26 mouse cellular contexts compared by ENCODE assay signal in the genomic region with DNA sequence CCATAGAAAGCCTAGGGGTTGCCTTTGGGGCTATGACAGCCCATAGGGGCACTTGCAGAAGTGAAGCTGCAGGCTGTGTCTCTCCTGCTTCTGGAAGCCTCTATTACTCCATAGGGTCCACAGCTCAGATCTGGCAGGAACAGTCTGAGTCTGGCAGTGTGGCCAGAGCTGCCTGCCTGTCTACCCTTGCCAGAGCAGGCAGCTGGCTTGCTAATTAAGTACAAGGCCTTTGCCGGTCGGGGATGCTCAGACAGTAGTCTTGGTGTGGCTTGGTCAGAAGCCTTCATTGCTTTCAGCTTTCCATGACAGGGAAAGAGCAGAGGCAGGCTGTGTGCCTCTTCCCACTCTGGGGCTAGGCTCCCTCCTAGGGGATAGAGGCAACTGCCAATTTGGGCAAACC. TPM values are rescaled to one million over a fixed set of nuclear protein-coding genes. Genes with fewer than 3 reads are reported as not detected.
DNase-seq lines count a peak whose midpoint lies in the region; ATAC-seq and TF ChIP-seq lines count a peak whose summit lies in the region.
"Had no signal": no experiment of that assay in that cellular context is flagged by ENCODE, and none has a peak within 500 bp of the region (broad histone marks: within the 10 kb centered on the region; RNA-seq: fewer than 3 reads in every experiment).

No protein-coding gene starts in this region.

- no peaks in the 10 kb centered on the region for H3K36me3 ChIP-seq in forebrain, embryonic 15.5 days
- no peaks in the 10 kb centered on the region for H3K36me3 ChIP-seq in forebrain, embryonic 11.5 days (ENCODE audit: control insufficient read depth, insufficient read depth, low read length)
- H3K36me3 ChIP-seq: embryonic facial prominence, embryonic 12.5 days; neural tube, embryonic 15.5 days had no signal

- no peak; the same call in 1 of the 2 replicates for ATAC-seq in forebrain, embryonic 15.5 days (replicated peaks)
- no peak for ATAC-seq in forebrain, embryonic 11.5 days (replicated peaks; ENCODE audit: low FRiP score)
- ATAC-seq: activated CD4-positive, CD25-positive, alpha-beta regulatory T cell, adult 4 months; intestine, embryonic 16.5 days had no signal

- whole genome bisulfite sequencing in forebrain, embryonic 15.5 days, result 30% methylated on average over 2 of the region's 2 CpGs
- 70% methylated on average over 2 of the region's 2 CpGs for WGBS in forebrain, embryonic 11.5 days

- H3K4me2 ChIP-seq in forebrain, embryonic 15.5 days (replicated peaks), result no peak overlapping the region
- no peak overlapping the region for H3K4me2 ChIP-seq in forebrain, embryonic 11.5 days (ENCODE audit: low read depth, low read length, severe bottlenecking)
- H3K4me2 ChIP-seq: embryonic facial prominence, embryonic 12.5 days; heart, embryonic 11.5 days; neural tube, embryonic 15.5 days had no signal

- H3K9ac ChIP-seq in forebrain, embryonic 15.5 days (replicated peaks), result no peak overlapping the region
- no peak overlapping the region for H3K9ac ChIP-seq in forebrain, embryonic 11.5 days (ENCODE audit: low read length)
- H3K9ac ChIP-seq: embryonic facial prominence, embryonic 12.5 days; neural tube, embryonic 15.5 days had no signal

- peaks cover 14% of the 10 kb centered on the region for H3K4me1 ChIP-seq in forebrain, embryonic 15.5 days
- no peaks in the 10 kb centered on the region for H3K4me1 ChIP-seq in forebrain, embryonic 11.5 days (replicated peaks; ENCODE audit: control insufficient read depth, insufficient read depth, low read length)
- H3K4me1 ChIP-seq: embryonic facial prominence, embryonic 12.5 days; neural tube, embryonic 15.5 days had no signal

- 0 out of 2 replicates have a peak overlapping the region, but pooled peaks have one; percentile 31 for H3K27ac ChIP-seq in forebrain, embryonic 15.5 days (replicated peaks)
- H3K27ac ChIP-seq in forebrain, embryonic 11.5 days (ENCODE audit: low read depth, low read length), result no peak overlapping the region
- no peak overlapping the region for H3K27ac ChIP-seq in layer of hippocampus, adult 2 months
- H3K27ac ChIP-seq: embryonic facial prominence, embryonic 12.5 days; neural tube, embryonic 15.5 days had no signal

- no peak for DNase-seq in forebrain, embryonic 11.5 days (ENCODE audit: low spot score)
- DNase-seq in layer of hippocampus, postnatal 14 days (ENCODE audit: low spot score in 2 of 2), result peak; percentile 28 to 32
- DNase-seq in layer of hippocampus, adult 2 months (ENCODE audit: low spot score in 2 of 2), result no peak
- peak; percentile 7 for DNase-seq in right cerebral cortex, postnatal 4 days
- DNase-seq in right cerebral cortex, adult 18-20 months, result no peak
- no peak for DNase-seq in urinary bladder, postnatal 14 days (ENCODE audit: low spot score)
- DNase-seq: adrenal gland, adult 8-10 months; cerebellum, adult 9-10 months; gastrocnemius, postnatal 10 days; kidney, adult 9 months; kidney, postnatal 14 days; lung, postnatal 4 days; spleen, adult 18-20 months had no signal

- H3K27me3 ChIP-seq in forebrain, embryonic 15.5 days, result no peaks in the 10 kb centered on the region
- no peaks in the 10 kb centered on the region for H3K27me3 ChIP-seq in forebrain, embryonic 11.5 days (ENCODE audit: control insufficient read depth, insufficient read depth, low read length)
- H3K27me3 ChIP-seq: neural tube, embryonic 15.5 days had no signal

- no peaks in the 10 kb centered on the region for H3K9me3 ChIP-seq in forebrain, embryonic 15.5 days
- no peaks in the 10 kb centered on the region for H3K9me3 ChIP-seq in forebrain, embryonic 11.5 days (ENCODE audit: control insufficient read depth, low read length)
- H3K9me3 ChIP-seq: embryonic facial prominence, embryonic 12.5 days; neural tube, embryonic 15.5 days had no signal

- TF ChIP-seq CTCF in layer of hippocampus, adult 2 months (conservative IDR thresholded peaks at IDR 0.05), result no peak

- no peak overlapping the region for H3K4me3 ChIP-seq in forebrain, embryonic 15.5 days
- H3K4me3 ChIP-seq in forebrain, embryonic 11.5 days (ENCODE audit: low read depth, low read length), result no peak overlapping the region
- no peak overlapping the region for H3K4me3 ChIP-seq in layer of hippocampus, adult 2 months
- H3K4me3 ChIP-seq: embryonic facial prominence, embryonic 12.5 days; neural tube, embryonic 15.5 days had no signal

RNA-seq across cellular contexts. Expression of a gene that starts 7.2 kb away (rescaled TPM):
- polyA plus RNA-seq in forebrain, embryonic 15.5 days (2015; fragmentation: Nextera tagmentation; extraction: Ambion mirVana), result 0.23 and 0.51 TPM in 2 replicates
- 2.4 and 2.5 TPM in 2 replicates for polyA plus RNA-seq in forebrain, embryonic 11.5 days (2014; fragmentation: Nextera tagmentation; extraction: Ambion mirVana)
- total RNA-seq in layer of hippocampus, postnatal 14 days (2021), result under 1 TPM in 1 of 2 experiments, not detected in 1; 0.28 TPM
- total RNA-seq in layer of hippocampus, adult 2 months (2021), result under 1 TPM in 1 of 2 experiments, not detected in 1; 0.10 TPM
- total RNA-seq: granulocyte monocyte progenitor cell, adult 5-6 weeks; hematopoietic stem cell, adult 5-6 weeks; liver, adult 2 months; megakaryocyte-erythroid progenitor cell, adult 5-6 weeks; MEL had no signal
- polyA plus RNA-seq: activated CD4-positive, CD25-positive, alpha-beta regulatory T cell, adult 4 months; liver, adult 2 months had no signal

RNA-seq across cellular contexts. Expression of a gene that starts 15.0 kb away (rescaled TPM):
- 3.7 and 3.8 TPM in 2 replicates for polyA plus RNA-seq in forebrain, embryonic 15.5 days (2015; fragmentation: Nextera tagmentation; extraction: Ambion mirVana)
- polyA plus RNA-seq in forebrain, embryonic 11.5 days (2014; fragmentation: Nextera tagmentation; extraction: Ambion mirVana), result 9.6 and 9.8 TPM in 2 replicates
- total RNA-seq in layer of hippocampus, postnatal 14 days (2021), result 1 to 10 TPM in 1 of 2 experiments, under 1 TPM in 1; 0.71 to 1.2 TPM
- under 1 TPM; 0.17 to 0.18 TPM for total RNA-seq in layer of hippocampus, adult 2 months (2021)
- total RNA-seq: granulocyte monocyte progenitor cell, adult 5-6 weeks; hematopoietic stem cell, adult 5-6 weeks; liver, adult 2 months; megakaryocyte-erythroid progenitor cell, adult 5-6 weeks; MEL had no signal
- polyA plus RNA-seq: activated CD4-positive, CD25-positive, alpha-beta regulatory T cell, adult 4 months; C2C12; heart, postnatal 0 days; liver, adult 2 months had no signal

Comparison
In these comparisons a context has a peak if more than half of its experiments do, and no peak if none do; other contexts are left out.
1. DNase-seq: peak in layer of hippocampus, postnatal 14 days (2 of 2) and right cerebral cortex, postnatal 4 days (single experiment); none in forebrain, embryonic 11.5 days (single experiment), layer of hippocampus, adult 2 months (0 of 2), right cerebral cortex, adult 18-20 months (single experiment) and urinary bladder, postnatal 14 days (single experiment).